Comparison of ENCODE assay signal across 15 mouse cellular contexts in the genomic region with DNA sequence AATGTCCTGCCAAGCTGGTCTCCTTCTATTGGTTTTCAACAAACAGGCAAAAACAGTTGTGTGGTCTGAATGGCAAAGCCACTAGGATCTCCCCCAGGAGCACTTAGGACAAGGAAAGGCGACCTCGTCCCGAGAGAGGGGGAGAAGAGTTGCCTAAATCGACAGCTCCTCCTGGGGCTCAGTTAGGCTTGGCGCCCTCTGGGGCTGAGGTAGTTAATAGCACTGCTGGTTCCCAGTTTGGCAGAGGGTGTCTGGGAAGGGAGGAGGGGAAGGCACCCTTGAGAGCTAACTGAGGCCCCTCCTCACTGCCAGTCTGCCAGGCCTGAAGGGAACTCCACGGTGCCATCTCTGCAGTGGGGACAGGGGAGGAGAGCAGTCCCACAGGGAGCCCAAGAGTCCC. TPM values are rescaled to one million over a fixed set of nuclear protein-coding genes. Genes with fewer than 3 reads are reported as not detected.
DNase-seq lines count a peak whose midpoint lies in the region; ATAC-seq and TF ChIP-seq lines count a peak whose summit lies in the region.
"Had no signal": no experiment of that assay in that cellular context is flagged by ENCODE, and none has a peak within 500 bp of the region (broad histone marks: within the 10 kb centered on the region; RNA-seq: fewer than 3 reads in every experiment).

No protein-coding gene starts in this region.

- no peak overlapping the region for H3K9ac ChIP-seq in intestine, postnatal 0 days (ENCODE audit: low read depth, low read length)
- H3K9ac ChIP-seq in intestine, embryonic 16.5 days (ENCODE audit: low read depth, low read length) = no peak overlapping the region
- no peak overlapping the region for H3K9ac ChIP-seq in midbrain, embryonic 11.5 days (ENCODE audit: low read length)
- H3K9ac ChIP-seq in midbrain, embryonic 15.5 days = no peak overlapping the region
- H3K9ac ChIP-seq: embryonic facial prominence, embryonic 12.5 days; limb, embryonic 13.5 days; neural tube, embryonic 13.5 days had no signal

- no peaks in the 10 kb centered on the region for H3K4me1 ChIP-seq in intestine, postnatal 0 days (replicated peaks; ENCODE audit: control insufficient read depth, insufficient read depth, low read length)
- no peaks in the 10 kb centered on the region for H3K4me1 ChIP-seq in intestine, embryonic 16.5 days (ENCODE audit: control insufficient read depth, insufficient read depth, low read length)
- peaks cover 7% of the 10 kb centered on the region; the same call in 1 of the 2 replicates for H3K4me1 ChIP-seq in midbrain, embryonic 11.5 days (ENCODE audit: control insufficient read depth, insufficient read depth, low read length)
- no peaks in the 10 kb centered on the region for H3K4me1 ChIP-seq in midbrain, embryonic 15.5 days
- H3K4me1 ChIP-seq: limb, embryonic 13.5 days had no signal

- DNase-seq in midbrain, embryonic 11.5 days (ENCODE audit: low spot score, missing footprints) = peak; percentile 69
- DNase-seq in R1 (ENCODE audit: low read depth, low spot score) (peak; percentile 65), MN1 (ENCODE audit: low spot score) (no peak)
- peak; percentile 12 to 17 for DNase-seq in thymus, postnatal 36 days
- DNase-seq: adrenal gland, postnatal 25 days; heart, postnatal 14 days had no signal

- 68% methylated on average over 6 of the region's 6 CpGs for WGBS in intestine, postnatal 0 days
- WGBS in intestine, embryonic 16.5 days = 68% methylated on average over 6 of the region's 6 CpGs
- WGBS in midbrain, embryonic 11.5 days = 64% methylated on average over 6 of the region's 6 CpGs
- WGBS in midbrain, embryonic 15.5 days = 47% methylated on average over 6 of the region's 6 CpGs

- peaks cover 11% of the 10 kb centered on the region for H3K36me3 ChIP-seq in intestine, postnatal 0 days (ENCODE audit: control insufficient read depth, insufficient read depth)
- no peaks in the 10 kb centered on the region for H3K36me3 ChIP-seq in intestine, embryonic 16.5 days (ENCODE audit: control insufficient read depth, insufficient read depth, low read length)
- H3K36me3 ChIP-seq in midbrain, embryonic 11.5 days (ENCODE audit: control insufficient read depth, insufficient read depth, low read length) = peaks cover 20% of the 10 kb centered on the region
- H3K36me3 ChIP-seq in midbrain, embryonic 15.5 days (replicated peaks) = 0 out of 2 replicates have a peak, but pooled peaks cover 6% of the 10 kb centered on the region

- no peak overlapping the region for H3K27ac ChIP-seq in intestine, postnatal 0 days (ENCODE audit: low read depth, low read length)
- no peak overlapping the region for H3K27ac ChIP-seq in intestine, embryonic 16.5 days (ENCODE audit: low read length)
- H3K27ac ChIP-seq in midbrain, embryonic 11.5 days (ENCODE audit: low read depth, low read length) = no peak overlapping the region
- no peak overlapping the region for H3K27ac ChIP-seq in midbrain, embryonic 15.5 days
- H3K27ac ChIP-seq: embryonic facial prominence, embryonic 12.5 days; limb, embryonic 13.5 days; neural tube, embryonic 13.5 days had no signal

- no peaks in the 10 kb centered on the region for H3K27me3 ChIP-seq in intestine, postnatal 0 days (replicated peaks; ENCODE audit: control insufficient read depth, insufficient read depth, low read length)
- no peaks in the 10 kb centered on the region for H3K27me3 ChIP-seq in intestine, embryonic 16.5 days (replicated peaks; ENCODE audit: control insufficient read depth, insufficient read depth, low read length)
- no peaks in the 10 kb centered on the region for H3K27me3 ChIP-seq in midbrain, embryonic 11.5 days (ENCODE audit: control insufficient read depth, insufficient read depth, low read length)
- no peaks in the 10 kb centered on the region for H3K27me3 ChIP-seq in midbrain, embryonic 15.5 days (replicated peaks)
- H3K27me3 ChIP-seq: embryonic facial prominence, embryonic 12.5 days; limb, embryonic 13.5 days; neural tube, embryonic 13.5 days had no signal

- H3K9me3 ChIP-seq in intestine, postnatal 0 days (ENCODE audit: control insufficient read depth) = no peaks in the 10 kb centered on the region
- no peaks in the 10 kb centered on the region for H3K9me3 ChIP-seq in intestine, embryonic 16.5 days (ENCODE audit: control insufficient read depth, low read length)
- H3K9me3 ChIP-seq in midbrain, embryonic 11.5 days (ENCODE audit: control insufficient read depth, low read length) = no peaks in the 10 kb centered on the region
- no peaks in the 10 kb centered on the region for H3K9me3 ChIP-seq in midbrain, embryonic 15.5 days
- H3K9me3 ChIP-seq: embryonic facial prominence, embryonic 12.5 days; G1E; limb, embryonic 13.5 days; megakaryocyte, embryonic 14.5 days; neural tube, embryonic 13.5 days had no signal

- peak; percentile 48; the same call in 1 of the 2 replicates for TF ChIP-seq CTCF in intestine, postnatal 0 days (IDR thresholded peaks at IDR 0.05; ENCODE audit: low read depth)

- no peak overlapping the region for H3K4me3 ChIP-seq in intestine, postnatal 0 days (ENCODE audit: low read depth, low read length)
- no peak overlapping the region for H3K4me3 ChIP-seq in intestine, embryonic 16.5 days (ENCODE audit: low read length)
- H3K4me3 ChIP-seq in midbrain, embryonic 11.5 days (ENCODE audit: low read depth, low read length) = no peak overlapping the region
- no peak overlapping the region for H3K4me3 ChIP-seq in midbrain, embryonic 15.5 days
- H3K4me3 ChIP-seq: embryonic facial prominence, embryonic 12.5 days; limb, embryonic 13.5 days; megakaryocyte, embryonic 14.5 days; neural tube, embryonic 13.5 days had no signal

- no peak overlapping the region for H3K4me2 ChIP-seq in intestine, postnatal 0 days (replicated peaks; ENCODE audit: low read depth)
- H3K4me2 ChIP-seq in intestine, embryonic 16.5 days (ENCODE audit: low read depth, low read length) = no peak overlapping the region
- no peak overlapping the region for H3K4me2 ChIP-seq in midbrain, embryonic 11.5 days
- H3K4me2 ChIP-seq in midbrain, embryonic 15.5 days = no peak overlapping the region
- H3K4me2 ChIP-seq: embryonic facial prominence, embryonic 12.5 days; limb, embryonic 13.5 days; neural tube, embryonic 13.5 days had no signal

- ATAC-seq in intestine, postnatal 0 days = no peak
- ATAC-seq in intestine, embryonic 16.5 days = no peak
- no peak for ATAC-seq in midbrain, embryonic 11.5 days (ENCODE audit: low FRiP score)
- no peak for ATAC-seq in midbrain, embryonic 15.5 days (replicated peaks)
- ATAC-seq: forebrain, embryonic 14.5 days had no signal

RNA-seq across cellular contexts. Expression of gene B4galnt2, which starts 44.5 kb away (rescaled TPM):
- 18.2 and 21.1 TPM in 2 replicates for polyA plus RNA-seq in intestine, postnatal 0 days (2015; fragmentation: Nextera tagmentation; extraction: Ambion mirVana)
- polyA plus RNA-seq in intestine, embryonic 16.5 days (2015; fragmentation: Nextera tagmentation; extraction: Ambion mirVana) = 41.8 and 44.3 TPM in 2 replicates
- 0.08 TPM in 1 of 2 replicates, not detected in the other for polyA plus RNA-seq in midbrain, embryonic 11.5 days (2014; fragmentation: Nextera tagmentation; extraction: Ambion mirVana)
- polyA plus RNA-seq in midbrain, embryonic 15.5 days (2015; fragmentation: Nextera tagmentation; extraction: Ambion mirVana) = not detected in 2 replicates
- polyA plus RNA-seq: embryonic facial prominence, embryonic 12.5 days; forebrain, embryonic 14.5 days; G1E; neural tube, embryonic 13.5 days had no signal

RNA-seq across cellular contexts. Expression of gene Igf2bp1, which starts 46.6 kb away (rescaled TPM):
- polyA plus RNA-seq in intestine, postnatal 0 days (2015; fragmentation: Nextera tagmentation; extraction: Ambion mirVana) = 5.2 and 7.4 TPM in 2 replicates
- polyA plus RNA-seq in intestine, embryonic 16.5 days (2015; fragmentation: Nextera tagmentation; extraction: Ambion mirVana) = 38.5 and 41.0 TPM in 2 replicates
- polyA plus RNA-seq in midbrain, embryonic 11.5 days (2014; fragmentation: Nextera tagmentation; extraction: Ambion mirVana) = 92.9 and 95.1 TPM in 2 replicates
- 14.6 and 15.7 TPM in 2 replicates for polyA plus RNA-seq in midbrain, embryonic 15.5 days (2015; fragmentation: Nextera tagmentation; extraction: Ambion mirVana)

Comparison
In these comparisons a context has a peak if more than half of its experiments do, and no peak if none do; other contexts are left out.
1. RNA of gene B4galnt2, which starts 44.5 kb away (polyA plus RNA-seq): 41.8 to 44.3 TPM in intestine, embryonic 16.5 days and 18.2 to 21.1 TPM in intestine, postnatal 0 days; 0.08 TPM in midbrain, embryonic 11.5 days and not detected in midbrain, embryonic 15.5 days; every median in the first group is over 10 times any median in the second.